Mouse (Mus musculus) forebrain, postnatal 0 days (tissue): ENCODE measurements around the gene Ppil1. TPM values are rescaled to one million over a fixed set of nuclear protein-coding genes. Genes with fewer than 3 reads are reported as not detected.

Source experiments
- ATAC-seq: fragments of 200-750 bp; cut with Nextera tagmentation; 2 replicates; pipeline ENCODE4 v1.8.0; 2017; ENCODE audit warnings: mild to moderate bottlenecking, moderate library complexity
- DNase-seq: peaks from one replicate; pipeline ENCODE4 v3.0.0-alpha.2; 2015
- H3K27ac ChIP-seq: fragments of 300-500 bp; sonication (generic); 2 replicates; pipeline ENCODE4 v1.5.1; 2014; ENCODE audit warnings: low read depth, mild to moderate bottlenecking, antibody characterized with exemption, low read length, moderate library complexity, mixed read lengths
- H3K27me3 ChIP-seq: fragments of 300-500 bp; sonication (generic); 2 replicates; pipeline ENCODE4 v1.6.1; 2014; ENCODE audit warnings: mild to moderate bottlenecking, low read length, mixed read lengths; ENCODE audit not compliant: insufficient read depth
- H3K36me3 ChIP-seq: fragments of 300-500 bp; sonication (generic); 2 replicates; pipeline ENCODE4 v1.6.1; 2014; ENCODE audit warnings: mild to moderate bottlenecking, moderate library complexity; ENCODE audit not compliant: insufficient read depth
- H3K4me1 ChIP-seq: fragments of 300-500 bp; sonication (generic); 2 replicates; pipeline ENCODE4 v1.6.1; 2014; ENCODE audit warnings: antibody characterized with exemption; ENCODE audit not compliant: insufficient read depth
- H3K4me2 ChIP-seq: fragments of 300-500 bp; sonication (generic); 2 replicates; pipeline ENCODE4 v1.6.1; 2014; ENCODE audit warnings: low read depth, mild to moderate bottlenecking, moderate library complexity
- H3K4me3 ChIP-seq: fragments of 300-500 bp; sonication (generic); 2 replicates; pipeline ENCODE4 v1.5.1; 2014; ENCODE audit warnings: low read depth, low read length, mixed read lengths
- H3K9ac ChIP-seq: fragments of 300-500 bp; sonication (generic); 2 replicates; pipeline ENCODE4 v1.6.1; 2014; ENCODE audit warnings: mild to moderate bottlenecking
- H3K9me3 ChIP-seq: fragments of 300-500 bp; sonication (generic); 2 replicates; pipeline ENCODE4 v1.6.1; 2016; ENCODE audit warnings: low read length
- CTCF ChIP-seq: sonication (generic); IDR thresholded peaks from 2 replicates; pipeline ENCODE4 v1.5.1; 2016; ENCODE audit warnings: antibody characterized with exemption, control low read depth, low read depth
- WGBS: fragments of 180-500 bp; shearing (Covaris S2); extraction: QIAGEN DNeasy Blood & Tissue Kit; methylation state at CpG from one replicate; pipeline ENCODE4 v1.1.7; 2014; 5-methylcytosine and 5-hydroxymethylcytosine counted together
- polyA plus RNA-seq: library from polyadenylated mRNA; unstranded; fragments of >200 nt; fragmentation: Nextera tagmentation; extraction: Ambion mirVana; gene quantifications from 2 replicates; pipeline ENCODE4 v1.2.1, GENCODE M21; 2015
- total RNA-seq: library from RNA; depleted of rRNA; stranded (reverse); fragments of >200 nt; gene quantifications from 2 replicates; pipeline ENCODE4 v1.2.3, GENCODE M21; 2014

The Ppil1 gene
- total and polyA plus RNA-seq, 2 experiments from 2014 or later, result 67.8 to 103 TPM

DNA sequence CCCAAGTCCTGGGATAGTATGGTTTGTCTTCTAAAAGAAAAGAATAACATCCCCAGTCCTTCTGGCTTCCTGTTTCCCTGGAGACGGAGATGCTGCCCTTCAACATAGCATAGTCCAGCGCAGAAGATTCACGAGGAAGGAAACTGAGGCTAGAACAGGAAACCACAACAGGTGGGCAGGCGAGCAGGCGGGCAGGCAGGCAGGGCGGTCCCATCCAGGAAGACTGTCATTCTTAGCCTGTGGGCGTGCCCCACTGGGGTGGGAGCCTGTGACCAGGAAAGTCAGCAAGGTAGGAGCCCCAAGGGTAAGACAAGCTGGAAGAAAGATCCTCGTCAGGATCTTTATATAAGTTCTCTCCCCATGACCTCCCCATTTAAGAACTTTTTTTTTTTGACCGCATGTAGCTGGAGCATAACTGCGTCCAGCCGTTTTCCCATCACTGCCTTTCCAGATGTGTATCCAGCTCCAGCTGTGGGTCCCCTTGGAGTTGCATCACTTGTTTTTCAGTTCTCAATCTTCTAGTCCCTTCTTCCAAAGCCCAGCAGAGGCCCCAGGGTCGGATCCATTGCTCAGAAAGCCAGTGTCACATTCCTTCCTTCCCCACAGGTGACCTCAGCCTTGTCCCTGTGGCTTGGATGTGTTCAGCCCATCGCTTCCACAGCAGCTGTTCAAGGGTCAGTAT, 40.5 kb upstream of the Ppil1 start:
- peaks cover 20% of the 10 kb centered on the region for H3K36me3 ChIP-seq
- H3K4me2 ChIP-seq, result no peak overlapping the region
- no peak for ATAC-seq
- H3K9me3 ChIP-seq, result no peaks in the 10 kb centered on the region
- H3K27ac ChIP-seq, result no peak overlapping the region
- 78% methylated on average over 13 of the region's 13 CpGs for WGBS
- no peaks in the 10 kb centered on the region for H3K27me3 ChIP-seq
- H3K4me3 ChIP-seq, result no peak overlapping the region
- no peak for TF ChIP-seq CTCF
- H3K9ac ChIP-seq, result no peak overlapping the region
- DNase-seq, result no peak
- no peaks in the 10 kb centered on the region for H3K4me1 ChIP-seq

DNA sequence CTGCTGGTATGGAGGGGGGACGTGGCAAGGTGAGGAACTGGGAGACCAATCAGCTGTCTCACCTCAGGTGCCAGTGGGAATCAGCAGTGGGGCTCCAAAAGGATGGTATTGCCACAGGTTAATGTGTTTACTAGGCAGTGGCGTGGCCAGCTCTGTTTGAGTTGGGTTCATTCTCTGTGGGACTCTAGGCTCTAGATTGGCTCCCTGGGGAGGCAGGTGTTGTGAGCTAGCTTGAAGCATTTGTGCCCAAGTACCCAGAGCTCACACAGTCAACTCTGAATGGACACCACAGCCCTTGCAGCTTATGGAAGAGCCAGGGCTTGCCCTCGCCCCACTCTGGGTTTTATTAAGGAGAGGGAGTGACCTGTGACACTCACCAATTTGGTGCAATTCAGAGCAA, 39.9 kb upstream of the Ppil1 start:
- DNase-seq (no peak), ATAC-seq (no peak)
- no peak overlapping the region for H3K9ac ChIP-seq
- no peak overlapping the region for H3K27ac ChIP-seq
- no peaks in the 10 kb centered on the region for H3K4me1 ChIP-seq
- H3K9me3 ChIP-seq, result no peaks in the 10 kb centered on the region
- no peaks in the 10 kb centered on the region for H3K27me3 ChIP-seq
- TF ChIP-seq CTCF, result no peak
- 79% methylated on average over 3 of the region's 3 CpGs for WGBS
- peaks cover 25% of the 10 kb centered on the region for H3K36me3 ChIP-seq
- no peak overlapping the region for H3K4me2 ChIP-seq
- no peak overlapping the region for H3K4me3 ChIP-seq

- no peaks in the 10 kb centered on the region for H3K4me1 ChIP-seq
- H3K36me3 ChIP-seq, result peaks cover 30% of the 10 kb centered on the region
- no peak overlapping the region for H3K9ac ChIP-seq
- H3K27me3 ChIP-seq, result no peaks in the 10 kb centered on the region
- DNase-seq (no peak), ATAC-seq (peak; percentile 56; the same call in 1 of the 2 replicates)
- no peak overlapping the region for H3K4me3 ChIP-seq
- 58% methylated on average over 3 of the region's 3 CpGs for WGBS
- no peak overlapping the region for H3K4me2 ChIP-seq
- no peaks in the 10 kb centered on the region for H3K9me3 ChIP-seq
- H3K27ac ChIP-seq, result no peak overlapping the region
- peak; percentile 48 for TF ChIP-seq CTCF
Observed at GRCm38 (mm10) chr17:29303087-29303486, 39.1 kb upstream of the Ppil1 start.

DNA sequence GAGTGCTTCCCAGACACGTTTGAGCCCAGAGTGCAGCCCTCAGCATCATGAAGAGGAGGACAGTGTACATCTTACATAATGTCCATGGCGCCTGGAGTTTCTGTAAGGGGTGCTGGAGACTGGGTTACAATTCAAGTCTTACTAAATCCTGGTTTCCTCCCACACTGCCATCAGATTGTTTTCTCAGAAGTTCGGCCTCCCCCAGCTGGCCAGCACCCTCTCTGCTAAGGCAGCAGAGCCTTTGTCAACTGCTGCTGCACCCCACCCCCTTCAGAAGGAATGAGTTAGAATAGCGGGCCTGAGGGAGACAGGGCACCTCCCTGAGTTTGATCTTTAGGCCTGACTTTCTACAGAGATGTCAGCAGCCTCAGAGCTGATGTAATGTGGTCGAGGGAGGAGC, 38.2 kb upstream of the Ppil1 start:
- no peak overlapping the region for H3K4me3 ChIP-seq
- no peaks in the 10 kb centered on the region for H3K4me1 ChIP-seq
- no peak for TF ChIP-seq CTCF
- 85% methylated on average over 5 of the region's 5 CpGs for WGBS
- ATAC-seq, result no peak
- H3K27ac ChIP-seq, result no peak overlapping the region
- DNase-seq, result no peak
- H3K4me2 ChIP-seq, result no peak overlapping the region
- H3K27me3 ChIP-seq, result no peaks in the 10 kb centered on the region
- no peaks in the 10 kb centered on the region for H3K9me3 ChIP-seq
- peaks cover 34% of the 10 kb centered on the region for H3K36me3 ChIP-seq
- H3K9ac ChIP-seq, result no peak overlapping the region

DNA sequence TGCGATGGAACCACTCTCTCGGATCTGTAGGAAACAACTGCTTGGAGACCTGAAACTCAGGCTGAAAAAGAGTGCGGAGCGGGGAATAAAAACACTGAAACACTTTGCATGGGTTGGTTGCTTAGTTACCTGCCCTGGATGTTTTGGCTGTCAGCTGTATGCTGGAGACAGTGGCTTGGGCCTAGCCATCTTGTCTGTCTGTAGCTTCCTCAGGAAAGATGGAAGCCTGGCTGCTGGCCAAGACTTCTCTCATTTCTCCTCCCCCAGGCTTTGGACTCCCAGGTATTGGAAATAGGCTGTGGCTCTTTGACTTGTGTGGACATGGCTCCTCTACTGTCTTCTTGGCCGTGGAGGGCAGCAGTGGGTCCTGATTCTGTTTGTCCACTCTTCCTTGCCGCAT, 37.4 kb upstream of the Ppil1 start:
- H3K27ac ChIP-seq, result no peak overlapping the region
- no peak for ATAC-seq
- no peak for TF ChIP-seq CTCF
- H3K4me2 ChIP-seq, result no peak overlapping the region
- H3K27me3 ChIP-seq, result no peaks in the 10 kb centered on the region
- H3K4me1 ChIP-seq, result no peaks in the 10 kb centered on the region
- no peaks in the 10 kb centered on the region for H3K9me3 ChIP-seq
- no peak overlapping the region for H3K4me3 ChIP-seq
- peaks cover 40% of the 10 kb centered on the region for H3K36me3 ChIP-seq
- no peak for DNase-seq
- 90% methylated on average over 6 of the region's 6 CpGs for WGBS
- H3K9ac ChIP-seq, result no peak overlapping the region

GRCm38 (mm10) chr17:29300926-29301325, 36.9 kb upstream of the Ppil1 start:
- ATAC-seq, result peak; percentile 36; the same call in 1 of the 2 replicates

DNA sequence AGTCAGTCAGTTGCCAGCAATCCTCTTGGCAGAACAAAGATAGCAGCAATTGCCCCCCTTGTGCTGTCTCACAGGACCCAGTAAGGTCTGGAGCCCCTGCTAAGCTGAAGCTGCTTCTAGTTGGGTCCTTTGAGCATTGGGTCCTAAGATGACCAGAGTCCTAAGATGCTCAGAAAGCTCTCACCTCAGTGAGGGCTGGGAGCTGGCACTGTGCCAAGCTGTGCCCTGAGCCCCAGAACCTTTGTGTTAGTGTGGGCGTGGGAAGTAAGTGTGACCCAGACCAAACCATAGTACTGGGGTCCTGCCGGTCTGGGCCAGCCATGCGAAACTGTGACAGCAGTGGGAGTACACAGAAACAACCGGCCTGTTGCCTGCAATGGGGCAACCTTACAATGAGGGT, 35.3 kb upstream of the Ppil1 start:
- Histone ChIP-seq H3K36me3 (peaks cover 62% of the 10 kb centered on the region), H3K9me3 (no peaks in the 10 kb centered on the region), H3K4me3 (no peak overlapping the region), H3K4me2 (no peak overlapping the region), H3K27ac (no peak overlapping the region), H3K9ac (no peak overlapping the region), H3K4me1 (no peaks in the 10 kb centered on the region), H3K27me3 (no peaks in the 10 kb centered on the region)
- 88% methylated on average over 4 of the region's 4 CpGs for WGBS
- no peak for ATAC-seq
- DNase-seq, result no peak
- no peak for TF ChIP-seq CTCF

More at GRCm38 (mm10) chr17:29300926-29301325, 36.9 kb upstream of the Ppil1 start:
- Histone ChIP-seq H3K4me2 (no peak overlapping the region), H3K9me3 (no peaks in the 10 kb centered on the region), H3K36me3 (peaks cover 45% of the 10 kb centered on the region), H3K4me1 (no peaks in the 10 kb centered on the region), H3K27ac (no peak overlapping the region), H3K27me3 (no peaks in the 10 kb centered on the region), H3K4me3 (no peak overlapping the region), H3K9ac (no peak overlapping the region)
- WGBS, result 91% methylated on average over 7 of the region's 7 CpGs
- TF ChIP-seq CTCF, result no peak
- no peak for DNase-seq
